Comparison of ENCODE assay signal across 11 mouse cellular contexts in genomic region chr1:21239911-21240898, GRCm38 (mm10). TPM values are rescaled to one million over a fixed set of nuclear protein-coding genes. Genes with fewer than 3 reads are reported as not detected.
A peak's percentile ranks its signal among the peaks of the same experiment; 100 is the strongest.
DNase-seq lines count a peak whose midpoint lies in the region; ATAC-seq lines count a peak whose summit lies in the region.
"Had no signal": no experiment of that assay in that cellular context is flagged by ENCODE, and none has a peak within 500 bp of the region (broad histone marks: within the 10 kb centered on the region; RNA-seq: fewer than 3 reads in every experiment).

Gsta3 (plus strand) TSS chr1:21240589.

- DNase-seq in urinary bladder, postnatal 14 days (ENCODE audit: low spot score) = peak; percentile 20
- DNase-seq in urinary bladder, postnatal 36 days (ENCODE audit: low spot score in 2 of 2) = no peak
- peak; percentile 93 for DNase-seq in gonadal fat pad, adult 2 months (ENCODE audit: low read depth)
- DNase-seq in large intestine, adult 2 months (ENCODE audit: low read depth, low spot score) = peak; percentile 29
- peak; percentile 45 for DNase-seq in yolk sac, embryonic 10.5 days (ENCODE audit: low spot score)
- no peak for DNase-seq in thymus, postnatal 25 days
- DNase-seq in embryo, embryonic 10.5 days (ENCODE audit: low spot score) = no peak
- DNase-seq: cerebellum, adult 8-10 months had no signal

- 35% methylated on average over 8 of the region's 8 CpGs for WGBS in large intestine, adult 2 months

- ATAC-seq in frontal cortex, adult (ENCODE audit: low TSS enrichment) = no peak
- ATAC-seq: forebrain, embryonic 14.5 days; inflammation-experienced regulatory T-cells, adult 6 months had no signal

RNA-seq across cellular contexts. Expression of gene Gsta3, which starts in this region (rescaled TPM):
- polyA plus RNA-seq in gonadal fat pad, adult 2 months (2012; rRNA removed) = 71.2 and 78.3 TPM in 2 replicates
- 2.2 and 2.7 TPM in 2 replicates for polyA plus RNA-seq in large intestine, adult 2 months (2012; rRNA removed)

Comparison
In these comparisons a context has a peak if more than half of its experiments do, and no peak if none do; other contexts are left out.
1. RNA of gene Gsta3 (polyA plus RNA-seq): 71.2 to 78.3 TPM in gonadal fat pad, adult 2 months; 2.2 to 2.7 TPM in large intestine, adult 2 months; every median in the first group is over 10 times any median in the second.
2. DNase-seq: peak in urinary bladder, postnatal 14 days (single experiment), gonadal fat pad, adult 2 months (single experiment), large intestine, adult 2 months (single experiment) and yolk sac, embryonic 10.5 days (single experiment); none in urinary bladder, postnatal 36 days (0 of 2), thymus, postnatal 25 days (single experiment) and embryo, embryonic 10.5 days (single experiment).